Mouse (Mus musculus): ENCODE measurements around the gene BC025446. TPM values are rescaled to one million over a fixed set of nuclear protein-coding genes. Genes with fewer than 3 reads are reported as not detected.
"Not testable (repeated sequence)": the region's sequence is repeated elsewhere in the genome, so short reads cannot be mapped to it uniquely, and the experiment has no call there.

BC025446 gene
- polyA plus RNA-seq (2014; fragmentation: Nextera tagmentation; extraction: Ambion mirVana): 8.5 and 9.6 TPM in 2 replicates

DNA sequence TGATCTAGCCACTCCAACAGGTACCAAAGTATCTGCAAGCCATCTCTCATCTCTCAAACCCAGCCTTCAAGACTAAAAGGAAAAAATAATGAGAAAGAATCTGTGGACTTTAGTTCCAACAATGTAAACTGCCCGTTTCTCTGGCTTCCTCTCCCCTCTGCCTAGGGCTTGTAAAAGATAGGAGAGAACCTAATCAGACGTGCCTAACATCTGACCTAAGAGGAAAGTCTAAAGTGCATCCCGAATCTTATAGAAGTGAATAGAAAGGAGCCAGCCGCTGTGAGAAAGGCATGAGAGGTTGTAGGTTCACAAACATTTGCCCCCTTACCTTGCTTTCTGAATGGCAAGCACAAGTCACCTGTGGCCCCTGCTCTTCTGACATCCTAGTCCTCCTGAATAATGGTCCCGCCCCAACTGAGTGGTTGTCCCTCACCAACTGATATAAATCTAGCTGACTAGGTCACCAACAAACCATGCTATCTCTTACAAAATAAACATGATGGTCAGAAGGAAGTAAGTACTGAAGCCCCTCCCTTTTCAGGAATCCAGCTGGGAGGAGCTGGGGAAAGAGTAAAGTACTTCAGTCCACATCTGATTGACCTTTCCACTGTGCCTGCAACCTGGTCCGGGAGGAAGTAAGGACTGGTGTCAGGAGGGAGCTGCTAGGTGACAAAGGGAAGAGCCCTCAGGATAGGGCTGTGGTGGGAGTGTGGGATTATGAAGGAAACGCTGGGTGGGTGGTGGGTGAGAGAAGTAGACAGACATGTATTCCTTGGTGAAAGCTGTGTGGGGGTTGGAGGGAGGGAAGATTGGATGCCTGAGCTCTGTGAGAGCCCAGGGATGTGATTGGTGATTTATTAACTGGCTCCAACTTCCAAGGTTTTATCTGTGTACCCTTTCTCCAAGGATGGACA is at the start of gene BC025446:
TSS of gene BC025446 (plus strand) at position 599 of the 914 bp plus-strand sequence.
- Histone ChIP-seq H3K27ac (ENCODE audit: low read depth, low read length) (peak within 1 kb of the TSS; percentile 4; the same call in 1 of the 2 replicates), H3K9ac (ENCODE audit: low read depth, low read length) (no peak within 1 kb of the TSS), H3K27me3 (ENCODE audit: control insufficient read depth, insufficient read depth, low read length) (no peaks in the 10 kb centered on the region), H3K4me3 (ENCODE audit: low read length) (no peak within 1 kb of the TSS), H3K4me2 (replicated peaks; ENCODE audit: low read depth, low read length) (no peak within 1 kb of the TSS), H3K36me3 (ENCODE audit: control insufficient read depth, insufficient read depth, low read length) (no peaks in the 10 kb centered on the region), H3K9me3 (ENCODE audit: control insufficient read depth, low read length) (0 out of 2 replicates have a peak, but pooled peaks cover 2% of the 10 kb centered on the region), H3K4me1 (ENCODE audit: control insufficient read depth, insufficient read depth, low read length) (no peaks in the 10 kb centered on the region)
- 41% methylated on average over 7 of the region's 7 CpGs for WGBS
- ATAC-seq (ENCODE audit: low FRiP score, low TSS enrichment): peak; percentile 57; the same call in 1 of the 2 replicates

DNA sequence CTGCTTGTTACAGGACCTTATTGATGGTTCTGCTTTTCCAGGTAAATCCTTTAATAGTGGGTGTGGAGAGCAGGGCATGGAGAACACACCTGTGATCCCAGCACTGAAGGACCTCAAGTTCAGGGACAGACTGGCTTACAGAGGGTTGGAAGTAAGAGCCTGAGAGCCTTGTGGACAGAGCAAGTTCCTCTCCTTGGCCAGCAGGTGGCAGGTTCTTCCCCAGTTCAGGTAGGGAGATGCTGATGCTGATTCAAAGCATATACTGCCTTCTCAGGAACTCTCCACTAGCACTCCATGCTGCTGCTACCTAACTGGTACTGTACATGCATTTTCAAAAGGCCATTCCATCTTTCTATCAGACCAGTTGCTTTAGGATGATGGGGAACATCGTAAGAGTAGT is 40.7 kb upstream of the BC025446 start:
- ATAC-seq (ENCODE audit: low FRiP score, low TSS enrichment): no peak
- H3K27ac ChIP-seq (ENCODE audit: low read depth, low read length): no peak overlapping the region
- WGBS: 53% methylated on average over 1 of the region's 1 CpGs

DNA sequence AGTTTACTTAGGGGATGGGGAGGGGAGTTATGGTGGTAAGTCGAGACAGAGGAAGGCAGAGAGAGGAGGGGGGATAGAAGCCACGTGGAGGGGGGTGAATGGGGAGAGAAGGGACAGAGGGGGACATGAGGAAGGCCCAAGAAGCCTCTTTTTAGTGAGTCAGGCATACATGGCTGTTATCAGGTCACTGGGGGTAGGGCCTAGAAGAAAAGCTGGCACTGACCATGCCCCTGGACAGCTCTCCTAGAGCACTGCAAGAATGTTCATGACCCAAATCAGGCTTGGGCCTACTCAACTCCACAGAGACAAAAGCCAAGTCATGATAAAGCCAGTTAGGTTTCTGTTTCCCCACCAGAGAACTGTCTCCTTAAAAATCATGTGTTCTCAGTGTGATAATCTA is 29.9 kb upstream of the BC025446 start:
- Histone ChIP-seq H3K27ac (ENCODE audit: low read depth, low read length) (no peak overlapping the region), H3K9ac (ENCODE audit: low read depth, low read length) (no peak overlapping the region), H3K4me3 (ENCODE audit: low read length) (no peak overlapping the region), H3K27me3 (ENCODE audit: control insufficient read depth, insufficient read depth, low read length) (no peaks in the 10 kb centered on the region), H3K4me2 (replicated peaks; ENCODE audit: low read depth, low read length) (no peak overlapping the region), H3K36me3 (ENCODE audit: control insufficient read depth, insufficient read depth, low read length) (no peaks in the 10 kb centered on the region), H3K4me1 (ENCODE audit: control insufficient read depth, insufficient read depth, low read length) (no peaks in the 10 kb centered on the region), H3K9me3 (ENCODE audit: control insufficient read depth, low read length) (no peaks in the 10 kb centered on the region)
- no peak for ATAC-seq (ENCODE audit: low FRiP score, low TSS enrichment)
- WGBS: 29% methylated on average over 2 of the region's 2 CpGs

More for the DNA sequence above, 40.7 kb upstream of the BC025446 start:
- no peaks in the 10 kb centered on the region for H3K36me3 ChIP-seq (ENCODE audit: control insufficient read depth, insufficient read depth, low read length)
- no peak overlapping the region for H3K9ac ChIP-seq (ENCODE audit: low read depth, low read length)
- no peaks in the 10 kb centered on the region for H3K27me3 ChIP-seq (ENCODE audit: control insufficient read depth, insufficient read depth, low read length)
- H3K4me2 ChIP-seq (replicated peaks; ENCODE audit: low read depth, low read length): no peak overlapping the region
- H3K4me3 ChIP-seq (ENCODE audit: low read length): no peak overlapping the region
- H3K9me3 ChIP-seq (ENCODE audit: control insufficient read depth, low read length): no peaks in the 10 kb centered on the region
- H3K4me1 ChIP-seq (ENCODE audit: control insufficient read depth, insufficient read depth, low read length): no peaks in the 10 kb centered on the region

DNA sequence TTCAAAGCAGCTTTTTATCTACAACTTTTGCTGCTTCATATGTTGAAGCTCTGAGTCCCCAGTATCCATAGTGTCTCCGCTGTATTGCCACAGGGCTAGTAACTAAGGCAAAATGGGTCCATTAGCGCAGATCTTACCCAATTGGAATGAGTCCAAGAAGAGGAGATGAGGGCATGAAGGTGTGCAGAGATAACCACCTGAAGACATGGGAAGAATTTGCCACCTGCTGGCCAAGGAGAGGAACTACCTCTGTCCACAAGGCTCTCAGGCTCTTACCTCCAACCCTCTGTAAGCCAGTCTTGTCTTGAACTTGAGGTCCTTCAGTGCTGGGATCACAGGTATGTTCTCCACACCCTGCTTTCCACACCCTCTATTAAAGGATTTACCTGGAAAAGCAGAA is 27.1 kb upstream of the BC025446 start:
- Histone ChIP-seq H3K9ac (ENCODE audit: low read depth, low read length) (no peak overlapping the region), H3K4me3 (ENCODE audit: low read length) (no peak overlapping the region), H3K9me3 (ENCODE audit: control insufficient read depth, low read length) (no peaks in the 10 kb centered on the region), H3K27me3 (ENCODE audit: control insufficient read depth, insufficient read depth, low read length) (no peaks in the 10 kb centered on the region), H3K4me1 (ENCODE audit: control insufficient read depth, insufficient read depth, low read length) (no peaks in the 10 kb centered on the region), H3K36me3 (ENCODE audit: control insufficient read depth, insufficient read depth, low read length) (no peaks in the 10 kb centered on the region), H3K4me2 (replicated peaks; ENCODE audit: low read depth, low read length) (no peak overlapping the region), H3K27ac (ENCODE audit: low read depth, low read length) (no peak overlapping the region)
- 73% methylated on average over 2 of the region's 2 CpGs for WGBS
- no peak for ATAC-seq (ENCODE audit: low FRiP score, low TSS enrichment)

DNA sequence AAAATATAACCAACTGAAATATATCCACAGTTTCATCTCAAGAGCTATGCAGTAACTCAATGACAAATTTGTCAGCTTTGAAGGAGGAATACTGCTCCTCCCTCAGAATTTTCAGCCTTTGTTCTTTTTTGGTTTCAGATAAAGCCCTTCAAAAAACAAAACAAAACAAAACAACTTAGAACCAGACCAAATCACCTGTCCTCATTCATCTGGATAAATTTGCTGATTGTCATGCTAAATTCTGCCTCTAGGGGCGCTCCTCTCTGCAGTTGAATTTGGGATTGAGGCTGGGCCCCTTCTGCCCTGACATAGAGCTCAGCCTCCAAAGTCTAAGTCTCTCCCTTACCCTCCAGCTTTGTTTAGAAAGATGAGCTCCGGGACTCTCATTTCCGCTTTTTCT is 25.6 kb upstream of the BC025446 start:
- H3K27me3 ChIP-seq (ENCODE audit: control insufficient read depth, insufficient read depth, low read length); H3K9ac ChIP-seq (ENCODE audit: low read depth, low read length); H3K36me3 ChIP-seq (ENCODE audit: control insufficient read depth, insufficient read depth, low read length); ATAC-seq (ENCODE audit: low FRiP score, low TSS enrichment); H3K9me3 ChIP-seq (ENCODE audit: control insufficient read depth, low read length); H3K4me1 ChIP-seq (ENCODE audit: control insufficient read depth, insufficient read depth, low read length); H3K27ac ChIP-seq (ENCODE audit: low read depth, low read length); H3K4me3 ChIP-seq (ENCODE audit: low read length); H3K4me2 ChIP-seq (replicated peaks; ENCODE audit: low read depth, low read length): not testable (repeated sequence)
- 0% methylated on average over 1 of the region's 3 CpGs for WGBS

DNA sequence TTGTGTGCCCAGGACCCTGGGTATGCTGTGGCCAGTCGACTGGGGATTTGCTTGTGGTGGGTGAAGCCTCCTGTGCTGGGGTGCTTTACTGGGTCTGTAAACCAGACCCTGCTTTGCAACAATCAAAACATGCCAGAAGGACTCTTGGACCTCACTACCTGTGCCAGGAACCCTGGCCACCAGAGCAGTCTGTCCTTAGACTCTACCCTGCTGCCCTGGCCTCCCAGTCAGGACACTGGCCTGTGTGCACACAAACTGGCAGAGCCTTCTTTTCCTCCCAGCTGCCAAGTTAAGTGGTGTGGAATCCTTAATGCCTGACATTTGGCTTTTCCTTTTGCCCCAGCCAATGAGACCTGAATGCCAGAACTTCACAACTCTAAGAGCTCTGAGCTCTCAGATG is 655 bp downstream of the BC025446 start:
- WGBS: 71% methylated on average over 1 of the region's 1 CpGs
- Histone ChIP-seq H3K4me3 (ENCODE audit: low read length) (no peak overlapping the region), H3K9ac (ENCODE audit: low read depth, low read length) (no peak overlapping the region), H3K27ac (ENCODE audit: low read depth, low read length) (no peak overlapping the region; the same call in 1 of the 2 replicates), H3K9me3 (ENCODE audit: control insufficient read depth, low read length) (0 out of 2 replicates have a peak, but pooled peaks cover 2% of the 10 kb centered on the region), H3K4me1 (ENCODE audit: control insufficient read depth, insufficient read depth, low read length) (no peaks in the 10 kb centered on the region), H3K27me3 (ENCODE audit: control insufficient read depth, insufficient read depth, low read length) (no peaks in the 10 kb centered on the region), H3K4me2 (replicated peaks; ENCODE audit: low read depth, low read length) (no peak overlapping the region), H3K36me3 (ENCODE audit: control insufficient read depth, insufficient read depth, low read length) (no peaks in the 10 kb centered on the region)
- no peak for ATAC-seq (ENCODE audit: low FRiP score, low TSS enrichment)

DNA sequence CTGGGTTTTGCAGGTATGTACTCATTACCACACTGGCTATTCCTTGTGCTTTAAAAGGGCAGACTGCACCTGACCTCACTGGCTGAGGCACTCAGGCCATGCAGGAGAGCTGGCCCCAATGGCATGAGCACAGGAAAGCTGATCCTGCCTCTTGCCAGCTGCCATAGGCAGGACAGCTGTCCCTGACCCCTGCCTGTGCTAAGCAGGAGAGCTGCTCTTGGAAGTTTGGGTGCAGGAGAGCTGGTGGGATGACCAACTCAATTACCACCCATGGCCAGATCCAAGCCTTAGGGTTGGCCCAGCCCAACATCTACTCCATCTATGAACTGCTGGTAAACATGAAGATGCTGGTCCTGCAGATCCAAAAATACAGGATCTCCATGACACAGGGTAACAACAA is 5.8 kb downstream of the BC025446 start:
- H3K9me3 ChIP-seq (ENCODE audit: control insufficient read depth, low read length): no peaks in the 10 kb centered on the region
- no peaks in the 10 kb centered on the region for H3K36me3 ChIP-seq (ENCODE audit: control insufficient read depth, insufficient read depth, low read length)

DNA sequence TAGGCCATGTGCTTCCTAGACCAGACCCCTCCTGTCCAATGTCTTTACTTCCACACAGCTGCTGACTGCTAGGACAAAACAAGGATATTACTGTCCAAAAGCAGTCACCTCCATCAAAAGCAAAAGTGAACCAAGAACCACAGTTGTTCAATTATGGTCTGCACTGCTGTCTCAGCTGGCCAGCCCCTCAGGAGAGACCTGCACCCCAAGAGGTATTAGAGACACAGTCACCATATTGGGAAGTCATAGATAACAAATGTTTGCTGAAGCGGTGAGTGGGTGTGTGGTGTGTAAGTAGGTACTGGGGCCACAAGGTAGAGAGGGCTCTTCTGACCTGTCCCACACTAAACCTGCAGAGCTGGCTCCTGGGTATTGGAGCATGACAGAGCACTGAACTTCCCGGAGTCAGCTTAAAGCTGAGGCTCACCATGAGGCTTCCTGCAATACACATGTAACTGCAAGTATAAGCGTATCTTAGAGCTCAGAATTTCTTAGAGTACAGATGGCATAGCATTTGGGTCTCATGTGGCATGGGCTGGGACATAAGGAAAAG is 21.6 kb downstream of the BC025446 start:
- Histone ChIP-seq H3K4me2 (replicated peaks; ENCODE audit: low read depth, low read length) (no peak overlapping the region), H3K4me1 (ENCODE audit: control insufficient read depth, insufficient read depth, low read length) (no peaks in the 10 kb centered on the region), H3K9ac (ENCODE audit: low read depth, low read length) (no peak overlapping the region), H3K36me3 (ENCODE audit: control insufficient read depth, insufficient read depth, low read length) (no peaks in the 10 kb centered on the region), H3K27ac (ENCODE audit: low read depth, low read length) (no peak overlapping the region), H3K9me3 (ENCODE audit: control insufficient read depth, low read length) (no peaks in the 10 kb centered on the region), H3K4me3 (ENCODE audit: low read length) (no peak overlapping the region), H3K27me3 (ENCODE audit: control insufficient read depth, insufficient read depth, low read length) (no peaks in the 10 kb centered on the region)
- WGBS: 61% methylated on average over 3 of the region's 3 CpGs
- no peak for ATAC-seq (ENCODE audit: low FRiP score, low TSS enrichment)

More for the DNA sequence above, 5.8 kb downstream of the BC025446 start:
- H3K4me3 ChIP-seq (ENCODE audit: low read length): no peak overlapping the region
- no peak overlapping the region for H3K27ac ChIP-seq (ENCODE audit: low read depth, low read length)
- no peak overlapping the region for H3K9ac ChIP-seq (ENCODE audit: low read depth, low read length)
- no peak for ATAC-seq (ENCODE audit: low FRiP score, low TSS enrichment)
- no peak overlapping the region for H3K4me2 ChIP-seq (replicated peaks; ENCODE audit: low read depth, low read length)
- H3K4me1 ChIP-seq (ENCODE audit: control insufficient read depth, insufficient read depth, low read length): no peaks in the 10 kb centered on the region
- H3K27me3 ChIP-seq (ENCODE audit: control insufficient read depth, insufficient read depth, low read length): no peaks in the 10 kb centered on the region

DNA sequence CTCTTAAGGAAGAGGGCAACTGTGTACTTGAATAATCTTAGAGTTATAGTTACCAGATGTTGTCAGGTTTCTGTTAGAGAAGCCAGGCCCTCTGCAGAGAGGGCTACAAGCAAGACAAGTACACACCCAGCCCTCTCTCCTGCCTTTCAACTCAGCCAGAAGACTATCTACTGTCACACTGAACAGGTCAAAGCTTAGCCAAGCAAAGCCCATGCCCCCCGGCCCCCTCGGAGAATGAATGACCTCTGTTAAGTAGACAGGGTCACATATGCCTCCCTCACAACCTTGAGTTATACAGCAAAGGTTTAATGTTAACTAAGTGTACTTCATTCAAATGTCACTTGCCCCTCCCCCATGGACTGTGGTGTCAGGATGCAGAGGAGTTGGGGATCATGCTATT is 24.4 kb downstream of the BC025446 start:
- no peak overlapping the region for H3K27ac ChIP-seq (ENCODE audit: low read depth, low read length)
- H3K9ac ChIP-seq (ENCODE audit: low read depth, low read length): no peak overlapping the region
- no peaks in the 10 kb centered on the region for H3K27me3 ChIP-seq (ENCODE audit: control insufficient read depth, insufficient read depth, low read length)
- no peak for ATAC-seq (ENCODE audit: low FRiP score, low TSS enrichment)
- no peaks in the 10 kb centered on the region for H3K9me3 ChIP-seq (ENCODE audit: control insufficient read depth, low read length)
- no peak overlapping the region for H3K4me3 ChIP-seq (ENCODE audit: low read length)
- H3K36me3 ChIP-seq (ENCODE audit: control insufficient read depth, insufficient read depth, low read length): no peaks in the 10 kb centered on the region
- H3K4me2 ChIP-seq (replicated peaks; ENCODE audit: low read depth, low read length): no peak overlapping the region
- 29% methylated on average over 2 of the region's 2 CpGs for WGBS
- no peaks in the 10 kb centered on the region for H3K4me1 ChIP-seq (ENCODE audit: control insufficient read depth, insufficient read depth, low read length)
